Mouse (Mus musculus) hindbrain, embryonic 16.5 days (tissue): ENCODE data around the gene Ddx4. TPM values are rescaled to one million over a fixed set of nuclear protein-coding genes. Genes with fewer than 3 reads are reported as not detected.
A peak's percentile ranks its signal among the peaks of the same experiment; 100 is the strongest.

Source experiments
- ATAC-seq: fragments of 200-750 bp; cut with Nextera tagmentation; 2 replicates; pipeline ENCODE4 v1.8.0; 2017; ENCODE audit warnings: moderate TSS enrichment, moderate library complexity
- H3K27ac ChIP-seq: fragments of 300-500 bp; sonication (generic); 2 replicates; pipeline ENCODE4 v1.5.1; 2014; ENCODE audit warnings: low read depth, mild to moderate bottlenecking, control low read depth, low read length, moderate library complexity
- H3K27me3 ChIP-seq: fragments of 300-500 bp; sonication (generic); replicated peaks from 2 replicates; pipeline ENCODE4 v1.6.1; 2014; ENCODE audit warnings: low read length; ENCODE audit not compliant: control insufficient read depth, insufficient read depth
- H3K36me3 ChIP-seq: fragments of 300-500 bp; sonication (generic); 2 replicates; pipeline ENCODE4 v1.6.1; 2014; ENCODE audit warnings: mild to moderate bottlenecking, low read length, moderate library complexity, mixed read lengths; ENCODE audit not compliant: control insufficient read depth, insufficient read depth
- H3K4me1 ChIP-seq: fragments of 300-500 bp; sonication (generic); 2 replicates; pipeline ENCODE4 v1.6.1; 2014; ENCODE audit warnings: low read depth, low read length; ENCODE audit not compliant: control insufficient read depth, insufficient read depth
- H3K4me2 ChIP-seq: fragments of 300-500 bp; sonication (generic); 2 replicates; pipeline ENCODE4 v1.6.1; 2014; ENCODE audit warnings: mild to moderate bottlenecking, low read length, control low read depth, moderate library complexity
- H3K4me3 ChIP-seq: fragments of 300-500 bp; sonication (generic); 2 replicates; pipeline ENCODE4 v1.5.1; 2014; ENCODE audit warnings: mild to moderate bottlenecking, low read length, control low read depth, moderate library complexity
- H3K9ac ChIP-seq: fragments of 300-500 bp; sonication (generic); 2 replicates; pipeline ENCODE4 v1.6.1; 2014; ENCODE audit warnings: low read depth, mild to moderate bottlenecking, control low read depth, low read length, moderate library complexity
- H3K9me3 ChIP-seq: fragments of 300-500 bp; sonication (generic); 2 replicates; pipeline ENCODE4 v1.6.1; 2014; ENCODE audit warnings: mild to moderate bottlenecking, low read length, moderate library complexity; ENCODE audit not compliant: control insufficient read depth
- WGBS: fragments of 180-500 bp; shearing (Covaris S2); extraction: QIAGEN DNeasy Blood & Tissue Kit; methylation state at CpG from one replicate; pipeline ENCODE4 v1.1.7; 2014; 5-methylcytosine and 5-hydroxymethylcytosine counted together
- polyA plus RNA-seq: library from polyadenylated mRNA; unstranded; fragments of >200 nt; fragmentation: Nextera tagmentation; extraction: Ambion mirVana; gene quantifications from 2 replicates; pipeline ENCODE4 v1.2.1, GENCODE M21; 2015

The Ddx4 gene
- 0.84 and 1.4 TPM in 2 replicates for polyA plus RNA-seq

DNA sequence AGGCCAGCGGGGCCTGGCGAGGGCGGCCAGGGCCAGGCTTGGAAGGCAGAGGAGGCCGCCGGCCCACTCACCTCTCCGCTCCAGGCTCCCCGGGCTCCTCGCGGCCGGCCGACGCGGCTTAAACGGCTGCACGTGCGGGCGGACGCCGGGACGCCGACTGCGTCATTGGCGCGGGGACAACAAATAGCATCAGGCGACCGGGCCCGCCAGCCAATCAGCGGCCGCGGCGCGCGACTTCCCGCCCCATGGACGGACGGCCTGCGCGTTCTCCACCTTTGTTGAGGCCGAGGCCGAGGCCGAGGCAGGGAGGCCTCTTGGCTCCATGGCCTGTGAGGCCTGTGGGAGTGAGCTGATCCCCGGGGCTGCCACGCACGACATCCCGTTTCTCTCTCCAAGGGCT is at the start of gene Ddx4:
Ddx4 (minus strand) TSS at position 271 of the 400 bp plus-strand sequence.
- Histone ChIP-seq H3K4me1 (no peaks in the 10 kb centered on the region), H3K4me3 (no peak within 1 kb of the TSS), H3K4me2 (no peak within 1 kb of the TSS), H3K36me3 (no peaks in the 10 kb centered on the region), H3K9ac (no peak within 1 kb of the TSS), H3K27me3 (no peaks in the 10 kb centered on the region), H3K27ac (no peak within 1 kb of the TSS), H3K9me3 (peaks cover 10% of the 10 kb centered on the region)
- 69% methylated on average over 42 of the region's 45 CpGs for WGBS
- ATAC-seq: no peak

DNA sequence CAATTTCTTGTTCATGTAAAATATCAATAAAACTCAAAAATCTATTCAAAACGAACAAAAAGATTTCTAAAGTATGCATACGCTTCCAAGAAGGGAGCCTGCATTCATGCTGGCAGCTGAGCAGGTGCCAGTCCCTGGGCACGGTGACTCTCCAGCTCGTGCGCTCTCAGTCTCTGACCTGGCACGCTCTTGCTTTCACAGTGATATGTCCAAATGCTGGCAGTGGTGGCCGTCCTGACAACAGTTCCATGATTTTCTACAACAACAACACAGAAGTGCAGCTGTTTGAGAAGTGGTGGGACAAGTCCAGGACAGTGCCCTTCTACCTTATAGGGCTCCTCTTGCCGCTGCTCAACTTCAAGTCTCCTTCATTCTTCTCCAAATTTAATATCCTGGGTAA is 49.0 kb upstream of the Ddx4 start:
- Histone ChIP-seq H3K9ac (no peak overlapping the region), H3K4me3 (no peak overlapping the region), H3K27me3 (no peaks in the 10 kb centered on the region), H3K36me3 (peaks cover 10% of the 10 kb centered on the region), H3K27ac (no peak overlapping the region), H3K4me2 (no peak overlapping the region), H3K4me1 (no peaks in the 10 kb centered on the region), H3K9me3 (no peaks in the 10 kb centered on the region)
- 84% methylated on average over 8 of the region's 8 CpGs for WGBS
- ATAC-seq: no peak

DNA sequence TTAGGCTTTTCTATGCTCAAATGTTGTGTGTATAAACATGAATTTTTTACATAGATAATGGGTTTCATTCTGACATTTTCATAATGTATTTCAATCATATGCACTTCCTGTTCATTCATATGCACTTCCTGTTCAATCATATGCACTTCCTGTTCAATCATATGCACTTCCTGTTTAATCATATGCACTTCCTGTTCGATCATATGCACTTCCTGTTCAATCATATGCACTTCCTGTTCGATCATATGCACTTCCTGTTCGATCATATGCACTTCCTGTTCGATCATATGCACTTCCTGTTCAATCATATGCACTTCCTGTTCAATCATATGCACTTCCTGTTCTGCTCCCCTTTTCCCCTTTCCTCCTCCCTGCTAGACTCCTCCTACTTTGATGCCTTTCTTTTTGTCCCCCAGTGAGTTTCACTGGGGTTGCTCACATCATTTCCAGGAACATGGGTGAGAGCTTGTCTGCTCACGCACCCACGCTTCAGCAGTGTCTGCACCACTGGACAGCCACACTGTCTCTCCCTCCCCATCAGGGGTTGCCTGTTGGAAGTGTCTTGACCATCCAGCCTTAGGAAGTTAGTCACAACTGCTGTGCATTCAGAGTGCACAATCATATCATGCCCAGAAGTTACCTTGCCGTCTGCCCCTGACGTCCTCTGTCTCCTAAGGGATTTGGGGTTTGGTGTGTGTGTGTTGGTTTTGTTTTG is 43.4 kb upstream of the Ddx4 start:
- H3K4me2 ChIP-seq: no peak overlapping the region
- no peaks in the 10 kb centered on the region for H3K9me3 ChIP-seq
- no peaks in the 10 kb centered on the region for H3K27me3 ChIP-seq
- no peak overlapping the region for H3K27ac ChIP-seq
- no peaks in the 10 kb centered on the region for H3K4me1 ChIP-seq
- whole genome bisulfite sequencing: 97% methylated on average over 8 of the region's 8 CpGs
- no peak overlapping the region for H3K9ac ChIP-seq
- H3K36me3 ChIP-seq: peaks cover 13% of the 10 kb centered on the region; the same call in 1 of the 2 replicates
- H3K4me3 ChIP-seq: no peak overlapping the region
- ATAC-seq: no peak

DNA sequence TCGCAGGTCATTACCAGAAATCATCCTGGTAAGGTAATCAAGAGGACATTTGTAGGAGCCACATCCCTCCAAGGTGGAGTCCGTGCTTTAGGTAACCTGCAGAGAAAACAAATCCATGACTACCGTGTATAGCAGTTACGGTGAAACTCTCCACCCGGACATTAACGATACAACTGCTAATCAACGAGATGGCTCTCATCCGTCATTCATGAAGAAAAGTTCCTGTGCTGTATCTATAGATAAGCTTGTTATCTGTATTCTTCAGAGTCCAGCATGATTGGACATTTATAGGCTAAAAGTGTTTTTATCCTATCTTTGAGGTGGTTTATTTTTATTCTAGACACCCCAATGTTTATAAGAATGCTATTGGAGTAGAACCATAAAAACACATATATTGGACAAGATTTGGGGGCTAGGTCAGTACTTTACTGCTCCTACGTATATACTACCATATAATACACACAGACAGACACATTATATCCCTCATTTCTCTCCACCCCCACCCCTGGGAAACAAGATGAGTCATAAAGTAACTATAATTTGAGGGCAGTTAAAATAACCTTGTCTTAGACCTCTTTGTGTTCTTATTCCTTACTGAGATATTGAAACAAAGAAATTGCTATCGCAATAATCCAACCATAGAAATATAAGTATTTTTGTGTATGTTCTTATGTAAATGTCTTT is 40.7 kb upstream of the Ddx4 start:
- Histone ChIP-seq H3K36me3 (peaks cover 7% of the 10 kb centered on the region; the same call in 1 of the 2 replicates), H3K27me3 (no peaks in the 10 kb centered on the region), H3K9ac (no peak overlapping the region), H3K27ac (no peak overlapping the region), H3K9me3 (no peaks in the 10 kb centered on the region), H3K4me3 (no peak overlapping the region), H3K4me2 (no peak overlapping the region), H3K4me1 (no peaks in the 10 kb centered on the region)
- no peak for ATAC-seq
- 90% methylated on average over 10 of the region's 10 CpGs for WGBS

DNA sequence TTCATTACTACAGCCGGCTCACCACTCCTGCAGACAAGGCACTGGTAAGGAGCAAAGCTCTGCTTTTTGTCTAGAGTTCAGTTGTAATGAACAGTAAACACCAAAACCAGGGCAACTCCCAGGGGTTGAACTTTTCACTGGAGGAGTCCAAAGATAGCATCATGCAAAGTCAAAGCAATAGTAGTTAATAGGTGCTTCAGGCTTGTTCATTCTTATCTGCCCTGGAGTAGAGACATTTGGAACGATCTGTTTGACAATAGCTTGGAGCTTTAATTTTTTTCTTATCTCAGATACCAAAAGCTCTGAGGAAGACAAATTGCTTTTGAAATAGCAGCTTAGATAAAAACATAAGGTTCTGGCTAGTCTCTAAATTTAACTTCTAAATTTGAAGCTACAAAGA is 33.9 kb upstream of the Ddx4 start:
- Histone ChIP-seq H3K4me1 (no peaks in the 10 kb centered on the region), H3K9ac (no peak overlapping the region), H3K4me3 (no peak overlapping the region), H3K27me3 (no peaks in the 10 kb centered on the region), H3K27ac (no peak overlapping the region), H3K36me3 (peaks cover 6% of the 10 kb centered on the region; the same call in 1 of the 2 replicates), H3K9me3 (no peaks in the 10 kb centered on the region), H3K4me2 (no peak overlapping the region)
- WGBS: 90% methylated on average over 2 of the region's 2 CpGs
- no peak for ATAC-seq

DNA sequence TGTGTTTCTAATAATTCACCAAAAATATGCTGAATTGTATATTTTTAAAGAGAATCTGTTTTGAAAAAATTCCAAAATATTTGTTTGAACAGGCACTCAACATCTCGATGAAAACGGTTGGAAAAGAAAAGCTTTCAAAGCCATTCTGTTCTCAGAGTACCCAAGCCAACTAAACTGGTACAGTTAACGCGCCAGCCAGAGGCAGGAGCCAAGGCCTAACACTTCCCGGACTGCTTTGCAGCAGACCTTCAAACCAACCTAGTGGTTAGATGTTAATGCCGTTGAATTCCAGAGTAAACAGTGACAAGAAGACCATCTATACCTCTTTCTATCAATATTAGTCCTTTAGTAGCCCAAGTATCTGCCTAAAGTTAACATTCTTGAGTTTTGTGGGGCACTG is 31.7 kb upstream of the Ddx4 start:
- Histone ChIP-seq H3K27ac (no peak overlapping the region), H3K27me3 (no peaks in the 10 kb centered on the region), H3K4me1 (no peaks in the 10 kb centered on the region), H3K9ac (no peak overlapping the region), H3K9me3 (no peaks in the 10 kb centered on the region), H3K4me3 (no peak overlapping the region), H3K4me2 (no peak overlapping the region), H3K36me3 (peaks cover 6% of the 10 kb centered on the region; the same call in 1 of the 2 replicates)
- 91% methylated on average over 6 of the region's 6 CpGs for WGBS
- no peak for ATAC-seq

DNA sequence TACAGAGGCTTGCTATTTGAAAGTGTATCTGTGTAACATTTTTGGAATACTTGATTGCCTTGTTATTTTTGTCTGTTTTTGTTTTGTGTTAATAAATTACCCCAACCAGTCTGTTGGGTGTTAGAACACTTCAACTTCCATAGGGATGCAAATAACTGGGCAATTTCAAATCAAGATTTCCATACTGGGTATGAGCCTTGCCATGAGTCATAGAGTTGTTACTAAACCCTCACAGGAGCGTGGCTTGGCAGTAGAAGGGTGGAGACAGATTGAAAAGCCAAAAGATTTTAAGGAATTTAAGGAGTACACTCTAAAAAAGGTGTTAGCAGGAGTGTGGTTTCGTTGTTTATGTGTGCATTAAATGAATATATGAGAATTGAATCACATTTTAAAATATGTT is 31.0 kb upstream of the Ddx4 start:
- no peaks in the 10 kb centered on the region for H3K9me3 ChIP-seq
- H3K27ac ChIP-seq: no peak overlapping the region
- no peaks in the 10 kb centered on the region for H3K27me3 ChIP-seq
- ATAC-seq: no peak
- H3K4me1 ChIP-seq: no peaks in the 10 kb centered on the region
- H3K4me2 ChIP-seq: no peak overlapping the region
- H3K4me3 ChIP-seq: no peak overlapping the region
- no peak overlapping the region for H3K9ac ChIP-seq
- peaks cover 6% of the 10 kb centered on the region; the same call in 1 of the 2 replicates for H3K36me3 ChIP-seq
- WGBS: 86% methylated on average over 2 of the region's 2 CpGs

DNA sequence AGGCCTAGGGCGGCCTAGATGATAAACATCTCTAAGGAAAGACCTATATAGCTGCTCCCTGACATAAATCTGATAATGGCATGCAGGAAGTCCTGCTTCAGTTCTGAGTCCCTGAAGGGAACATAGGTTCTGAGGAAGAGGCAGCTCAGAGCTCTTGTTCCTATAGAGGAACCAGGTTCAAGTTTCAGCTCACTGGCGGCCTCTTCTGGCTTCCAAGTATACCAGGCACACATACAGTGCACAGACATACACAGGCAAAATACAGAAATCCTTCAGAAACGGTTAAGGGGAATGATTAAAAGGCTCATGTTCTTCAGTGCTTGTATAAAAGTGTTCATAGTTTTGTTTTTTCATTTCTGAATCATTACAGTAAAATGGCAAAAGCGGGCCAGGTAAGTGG is 25.9 kb upstream of the Ddx4 start:
- ATAC-seq: no peak
- Histone ChIP-seq H3K36me3 (no peaks in the 10 kb centered on the region), H3K4me1 (peaks cover 3% of the 10 kb centered on the region; the same call in 1 of the 2 replicates), H3K4me2 (no peak overlapping the region), H3K27me3 (no peaks in the 10 kb centered on the region), H3K9ac (no peak overlapping the region), H3K9me3 (no peaks in the 10 kb centered on the region), H3K4me3 (no peak overlapping the region), H3K27ac (no peak overlapping the region)
- 92% methylated on average over 4 of the region's 4 CpGs for WGBS

DNA sequence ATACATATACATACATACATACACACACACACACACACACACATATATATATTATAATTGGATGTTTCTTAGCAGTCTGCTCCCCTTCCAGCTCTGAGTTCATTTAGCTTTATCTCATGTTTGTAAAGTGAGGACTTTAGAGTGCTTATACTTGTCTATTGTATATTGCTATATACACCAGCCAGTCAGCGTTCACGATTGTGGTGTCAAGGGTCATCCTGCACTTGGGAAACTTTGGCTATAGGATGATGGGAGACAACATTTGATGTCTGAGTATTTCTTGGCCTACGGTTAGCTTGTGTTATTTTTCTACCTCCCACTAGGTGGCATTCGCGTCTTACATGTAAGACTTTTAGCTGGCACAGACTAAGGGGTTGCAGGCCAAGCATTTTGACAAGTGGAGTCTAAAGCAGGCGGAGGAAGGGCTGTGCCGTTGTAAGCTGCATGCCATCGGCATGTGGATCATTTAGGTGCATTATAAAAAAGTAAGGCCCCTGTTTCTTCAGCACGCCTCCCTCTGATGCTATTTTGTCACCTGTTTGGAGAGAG is 21.7 kb upstream of the Ddx4 start:
- ATAC-seq: peak; percentile 93
- Histone ChIP-seq H3K27me3 (no peaks in the 10 kb centered on the region), H3K4me2 (peak overlapping the region; percentile 11; the same call in 1 of the 2 replicates), H3K27ac (no peak overlapping the region), H3K9me3 (no peaks in the 10 kb centered on the region), H3K9ac (no peak overlapping the region), H3K4me3 (no peak overlapping the region), H3K36me3 (0 out of 2 replicates have a peak, but pooled peaks cover 4% of the 10 kb centered on the region), H3K4me1 (peaks cover 3% of the 10 kb centered on the region; the same call in 1 of the 2 replicates)
- 12% methylated on average over 9 of the region's 9 CpGs for WGBS
